Mouse (Mus musculus) embryo, embryonic 9.5 days (tissue): ENCODE results near the gene Dhodh.

Experiments
- DNase-seq: peaks from one replicate; pipeline ENCODE4 v3.0.0-alpha.2; 2017; ENCODE audit errors: extremely low spot score

Dhodh gene

GRCm38 (mm10) chr8:109585652-109586051 is 22.8 kb downstream of the Dhodh start:
- DNase-seq, result no peak

- DNase-seq, result no peak
Measured at GRCm38 (mm10) chr8:109584830-109585229, 23.6 kb downstream of the Dhodh start.

DNA sequence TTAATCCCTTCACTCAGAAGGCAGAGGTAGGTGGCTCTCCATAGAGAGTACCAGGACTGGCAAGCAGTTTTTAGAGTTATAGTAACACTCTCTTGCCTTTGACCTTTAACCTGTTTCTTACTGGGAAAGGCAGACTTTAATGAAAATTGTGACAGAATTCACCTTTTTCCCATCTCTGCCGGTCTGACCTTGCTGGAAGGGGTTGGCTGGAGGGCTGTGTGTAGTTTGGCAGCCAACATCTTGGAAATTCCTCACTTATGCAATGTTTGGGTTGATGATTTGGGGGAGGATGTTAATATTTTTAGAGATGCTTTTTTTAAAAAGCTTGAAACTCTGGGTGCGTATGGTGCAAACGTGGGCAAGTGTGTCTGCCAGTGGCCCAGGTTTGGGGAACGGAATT is 24.2 kb downstream of the Dhodh start:
- DNase-seq, result no peak

- DNase-seq, result no peak
Measured at GRCm38 (mm10) chr8:109578900-109579301, 29.6 kb downstream of the Dhodh start, which contains the start of gene Hp. TSS of gene Hp (minus strand) at chr8:109579172.

DNA sequence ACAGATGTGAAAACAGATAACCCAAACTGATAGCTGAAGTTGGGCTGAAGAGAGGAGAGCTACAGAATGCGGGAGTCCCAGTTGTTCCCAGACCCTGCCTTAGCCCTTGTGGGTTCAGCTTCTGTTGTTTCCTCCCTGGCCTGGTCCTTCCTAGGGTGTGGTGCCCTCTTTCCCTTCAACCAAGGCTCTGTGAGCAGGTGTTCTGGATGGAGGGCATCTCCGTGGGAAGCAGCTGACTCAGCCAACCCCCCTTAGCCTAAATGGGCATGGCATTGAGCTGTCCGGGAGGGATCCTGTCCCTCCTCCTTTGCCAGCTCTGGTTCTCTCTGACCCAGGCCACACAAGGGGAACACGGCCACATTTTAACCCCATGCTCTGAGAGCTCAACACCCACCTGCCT is 32.2 kb downstream of the Dhodh start:
- no peak for DNase-seq

DNA sequence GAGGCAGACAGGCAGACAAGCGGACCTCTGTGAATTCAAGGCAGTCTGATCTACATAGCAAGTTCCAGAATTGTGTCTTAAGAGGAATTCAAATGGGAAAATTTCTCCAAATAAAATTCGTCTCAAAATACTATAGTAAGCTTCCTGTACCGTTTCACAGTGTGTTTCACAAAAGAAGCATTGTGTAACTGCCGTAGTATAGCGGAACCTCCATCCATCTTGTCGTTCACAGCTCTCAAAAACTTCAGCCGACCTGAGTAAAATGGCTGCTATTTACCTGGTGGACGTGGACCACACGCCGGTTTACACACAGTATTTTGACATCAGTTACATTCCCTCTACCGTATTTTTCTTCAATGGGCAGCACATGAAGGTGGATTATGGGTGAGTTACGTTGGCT is 37.3 kb downstream of the Dhodh start:
- no peak for DNase-seq

- DNase-seq, result peak; percentile 96
Measured at GRCm38 (mm10) chr8:109565498-109566333, 42.8 kb downstream of the Dhodh start, which contains the start of the genes Dhx38 and Txnl4b. TSS of gene Dhx38 (minus strand) at chr8:109565861. TSS of gene Txnl4b (plus strand) at chr8:109565892.

DNA sequence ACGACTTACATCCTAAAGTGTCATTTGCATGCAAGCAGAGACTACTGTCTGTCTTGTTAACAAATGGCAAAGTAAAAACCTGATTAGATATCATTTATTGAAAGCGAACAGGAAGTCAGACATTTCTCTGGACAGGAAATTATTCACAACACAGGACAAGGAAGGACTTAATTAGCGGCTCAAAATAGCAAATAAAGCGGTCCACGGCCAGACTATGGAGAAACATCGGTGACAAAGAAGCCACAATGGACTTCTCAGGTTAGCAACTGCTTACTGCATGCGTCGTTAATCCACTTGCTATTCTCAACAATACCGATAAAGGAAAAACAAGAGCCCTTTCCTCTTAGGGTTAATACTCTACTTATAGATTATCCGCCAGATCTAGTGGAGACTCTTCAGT is 43.7 kb downstream of the Dhodh start:
- DNase-seq, result no peak

- DNase-seq, result no peak
Measured at GRCm38 (mm10) chr8:109563881-109564280, 44.6 kb downstream of the Dhodh start.

- peak; percentile 24 for DNase-seq
Measured at GRCm38 (mm10) chr8:109551663-109552062, 56.8 kb downstream of the Dhodh start.

- DNase-seq, result no peak
Measured at GRCm38 (mm10) chr8:109544049-109544448, 64.4 kb downstream of the Dhodh start.

DNA sequence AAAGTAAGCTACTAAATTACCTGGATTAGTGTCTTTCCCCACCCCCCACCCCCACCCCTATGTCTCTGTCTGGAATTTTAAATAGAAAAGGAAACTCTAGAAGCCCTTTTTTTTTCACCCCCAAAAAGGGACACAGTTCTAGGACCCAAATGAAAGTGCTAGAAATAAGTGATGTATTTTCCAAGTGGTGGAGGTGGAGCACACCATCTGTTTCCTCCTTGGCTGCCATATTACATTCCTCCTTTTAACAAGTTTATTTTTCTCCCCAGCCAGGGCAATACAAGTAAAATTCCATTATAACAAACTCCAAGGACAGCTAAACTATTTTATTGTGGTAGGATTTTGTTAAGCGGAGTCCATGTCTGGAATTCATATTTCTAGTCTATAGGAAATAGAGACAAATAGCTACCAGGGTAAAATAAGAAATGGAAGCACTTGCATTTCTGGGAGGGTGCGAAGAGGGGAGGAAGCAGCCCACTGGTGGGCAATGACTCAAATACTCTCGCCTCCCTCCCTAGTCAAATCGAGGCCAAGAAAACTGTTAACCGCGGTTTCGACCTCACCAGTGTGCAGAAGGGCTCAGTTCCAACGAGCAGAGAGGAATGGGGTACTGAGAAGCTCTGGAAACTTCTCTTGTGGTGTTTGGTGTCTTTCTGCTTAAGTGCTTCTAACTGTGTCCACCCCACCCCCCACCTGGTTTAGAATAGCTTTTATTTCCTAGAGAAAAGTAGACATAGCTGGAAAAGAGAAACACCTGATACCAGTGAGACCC is 65.5 kb downstream of the Dhodh start:
- DNase-seq, result no peak

GRCm38 (mm10) chr8:109542165-109542564 is 66.3 kb downstream of the Dhodh start:
- no peak for DNase-seq
